Mouse (Mus musculus) neutrophil, adult 5-6 weeks (primary cell): ENCODE results near the gene Dmac2. TPM values are rescaled to one million over a fixed set of nuclear protein-coding genes. Genes with fewer than 3 reads are reported as not detected.

Source experiments
- ATAC-seq: fragments of 151-379, 151-347 bp; 2 replicates; pipeline ENCODE4 v1.8.0; 2017; ENCODE audit warnings: mild to moderate bottlenecking, moderate TSS enrichment; ENCODE audit not compliant: insufficient number of reproducible peaks, poor library complexity, low FRiP score, severe bottlenecking; ENCODE audit errors: extremely low read depth
- total RNA-seq: library from RNA; stranded (forward); fragments of 200-1000 nt; gene quantifications from 2 replicates; pipeline ENCODE4 v1.2.3, GENCODE M21; 2017

Gene Dmac2
- total RNA-seq, 1 experiment from 2014 or later = 129 TPM

GRCm38 (mm10) chr7:25644631-25645030, 25.4 kb downstream of the Dmac2 start:
- no peak for ATAC-seq

GRCm38 (mm10) chr7:25645074-25645473, 25.9 kb downstream of the Dmac2 start:
- ATAC-seq = no peak

- ATAC-seq = peak; percentile 58
Observed at GRCm38 (mm10) chr7:25647574-25648123, 28.4 kb downstream of the Dmac2 start.

GRCm38 (mm10) chr7:25649839-25650238, 30.6 kb downstream of the Dmac2 start:
- no peak for ATAC-seq

GRCm38 (mm10) chr7:25651281-25651680, 32.1 kb downstream of the Dmac2 start:
- ATAC-seq = peak; percentile 77

GRCm38 (mm10) chr7:25652244-25652759, 33.1 kb downstream of the Dmac2 start:
- no peak for ATAC-seq

- ATAC-seq = no peak
Observed at GRCm38 (mm10) chr7:25655601-25656428, 36.6 kb downstream of the Dmac2 start.

GRCm38 (mm10) chr7:25657785-25658184, 38.6 kb downstream of the Dmac2 start:
- ATAC-seq = no peak

- ATAC-seq = peak; percentile 97
Observed at GRCm38 (mm10) chr7:25658657-25659472, 39.7 kb downstream of the Dmac2 start, which contains the start of the genes Bckdha and Exosc5. Gene Bckdha (minus strand): TSS chr7:25658981. Gene Exosc5 (plus strand): TSS chr7:25659164.

GRCm38 (mm10) chr7:25666381-25666780, 47.2 kb downstream of the Dmac2 start:
- ATAC-seq = no peak

GRCm38 (mm10) chr7:25669158-25669557, 49.9 kb downstream of the Dmac2 start:
- ATAC-seq = no peak

GRCm38 (mm10) chr7:25669631-25670030, 50.4 kb downstream of the Dmac2 start:
- ATAC-seq = no peak

GRCm38 (mm10) chr7:25670096-25670495, 50.9 kb downstream of the Dmac2 start:
- ATAC-seq = no peak

- no peak for ATAC-seq
Observed at GRCm38 (mm10) chr7:25671686-25672085, 52.5 kb downstream of the Dmac2 start.

- ATAC-seq = no peak
Observed at GRCm38 (mm10) chr7:25672442-25672841, 53.2 kb downstream of the Dmac2 start.

- no peak for ATAC-seq
Observed at GRCm38 (mm10) chr7:25674297-25674696, 55.1 kb downstream of the Dmac2 start.

- ATAC-seq = peak; percentile 25; the same call in 1 of the 2 replicates
Observed at GRCm38 (mm10) chr7:25674719-25675300, 55.6 kb downstream of the Dmac2 start, which contains the start of gene Tmem91. Gene Tmem91 (minus strand): TSS chr7:25675166.
